Mouse (Mus musculus) ES-E14 (cell line): Measurements from ENCODE around the gene Olfr1158.

ENCODE experiments used
- CHD2 ChIP-seq: IDR thresholded peaks from 2 replicates; pipeline ENCODE4 v1.6.1; 2014; ENCODE audit warnings: mild to moderate bottlenecking, low read depth, low read length, inconsistent platforms
- HCFC1 ChIP-seq: IDR thresholded peaks from 2 replicates; pipeline ENCODE4 v1.6.1; 2012; ENCODE audit warnings: low read length, inconsistent platforms, borderline replicate concordance; ENCODE audit not compliant: insufficient read depth
- ZC3H11A ChIP-seq: IDR thresholded peaks from 2 replicates; pipeline ENCODE4 v1.6.1; 2012; ENCODE audit warnings: low read depth, mild to moderate bottlenecking, inconsistent platforms, low read length, borderline replicate concordance
- ZNF384 ChIP-seq: IDR thresholded peaks from 2 replicates; pipeline ENCODE4 v1.6.1; 2012; ENCODE audit warnings: low read depth, low read length, inconsistent platforms

DNA sequence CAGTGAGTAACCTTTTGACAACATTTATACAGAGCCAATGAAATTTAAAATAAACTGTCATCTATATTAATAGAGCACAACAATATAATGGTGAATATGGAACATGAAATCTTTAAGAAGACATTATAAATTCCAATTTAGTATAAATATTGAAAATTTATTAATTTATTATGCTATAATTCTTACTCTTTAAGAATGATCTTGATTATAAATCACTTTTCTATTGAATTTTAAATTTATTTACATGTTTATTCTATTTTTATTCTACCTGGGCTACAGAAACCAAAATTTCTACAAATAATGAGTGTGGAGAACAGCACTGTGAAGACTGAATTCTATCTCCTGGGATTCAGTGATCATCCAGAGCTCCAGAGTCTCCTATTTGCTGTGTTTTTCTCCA lies at the start of gene Olfr1158:
- TF ChIP-seq ZC3H11A (no peak), CHD2 (no peak), HCFC1 (no peak), ZNF384 (no peak)
